Mouse (Mus musculus) right cerebral cortex, postnatal 4 days (tissue): ENCODE data around the gene Fam118a.
A peak's percentile ranks its signal among the peaks of the same experiment; 100 is the strongest.
"Not testable (repeated sequence)": the region's sequence is repeated elsewhere in the genome, so short reads cannot be mapped to it uniquely, and the experiment has no call there.

Experiments used
- DNase-seq: peaks from one replicate; pipeline ENCODE4 v3.0.0-alpha.2; 2022

Fam118a gene

DNA sequence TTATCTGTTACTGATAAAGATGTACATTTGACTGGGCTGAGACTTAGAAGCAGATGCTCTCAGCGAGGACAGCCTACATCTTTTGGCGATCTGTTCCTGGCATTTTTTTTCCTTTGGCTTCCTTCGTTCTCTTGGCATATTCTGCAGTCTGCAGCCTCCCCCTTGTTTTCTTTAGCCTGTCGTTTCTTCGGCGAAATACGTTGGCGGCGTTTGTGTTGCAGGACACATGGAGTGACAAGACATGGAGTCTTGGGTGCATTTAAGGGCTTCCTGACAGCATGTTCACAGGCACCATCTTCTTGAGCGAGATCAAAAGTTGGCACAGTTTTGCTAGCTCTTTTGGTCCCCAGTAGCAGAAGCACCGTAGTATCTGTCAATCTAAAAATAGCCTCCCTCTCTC is 13.0 kb upstream of the Fam118a start:
- DNase-seq: peak; percentile 44

DNA sequence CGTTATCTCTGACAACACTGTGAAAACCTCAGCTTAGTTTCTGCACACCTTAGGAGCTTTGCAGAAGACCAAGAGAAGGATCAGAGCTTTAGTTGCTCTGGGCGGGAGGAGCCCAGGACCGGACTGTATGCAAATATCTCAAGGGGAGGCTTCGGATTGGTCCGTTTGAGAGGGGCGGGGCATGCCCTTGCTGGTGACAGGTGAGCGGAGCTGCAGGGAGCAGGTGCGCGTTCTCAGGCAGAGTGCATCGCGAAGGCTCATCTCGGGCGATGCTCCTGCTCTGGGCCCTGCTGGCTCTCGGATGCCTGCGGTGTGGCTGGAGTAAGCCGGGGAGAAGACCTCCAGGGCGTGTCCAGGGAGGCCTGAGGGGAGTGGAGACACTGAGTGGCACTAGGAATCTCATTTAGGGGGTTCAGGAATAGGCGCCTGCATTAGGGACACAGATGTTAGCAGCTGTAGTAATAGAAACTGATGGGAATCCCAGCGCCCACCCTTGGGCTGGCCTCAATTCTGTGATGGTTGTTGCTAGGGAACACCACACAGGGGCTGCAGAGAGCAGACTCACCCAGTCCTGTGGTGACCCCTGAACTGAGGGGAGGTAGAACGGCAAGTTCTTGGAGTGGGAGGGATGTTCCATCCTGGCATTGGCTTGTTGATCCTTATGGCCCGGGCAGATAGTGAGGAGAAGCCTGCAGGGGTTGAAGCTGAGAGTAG is 11.6 kb upstream of the Fam118a start, which contains the start of gene Upk3a:
Gene Upk3a (plus strand): TSS at position 191 of the 714 bp plus-strand sequence.
- DNase-seq: no peak

DNA sequence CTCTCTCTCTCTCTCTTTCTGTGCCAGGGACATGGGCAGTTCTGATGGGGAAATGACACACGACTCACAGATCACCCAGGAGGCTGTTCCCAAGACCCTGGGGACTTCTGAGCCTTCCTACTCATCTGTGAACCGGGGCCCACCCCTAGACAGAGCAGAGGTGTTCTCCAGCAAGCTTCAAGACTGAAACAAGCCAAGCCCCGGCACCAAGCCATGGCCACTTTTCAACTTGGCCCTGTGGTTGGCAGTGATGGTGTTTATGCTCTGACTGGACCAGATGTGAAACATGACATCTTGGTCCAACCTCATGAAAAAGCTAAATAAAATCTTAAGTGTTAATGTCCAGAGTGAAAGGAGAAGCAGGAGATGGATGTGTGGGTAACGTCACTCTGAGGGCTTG is 6.5 kb upstream of the Fam118a start:
- no peak for DNase-seq

DNA sequence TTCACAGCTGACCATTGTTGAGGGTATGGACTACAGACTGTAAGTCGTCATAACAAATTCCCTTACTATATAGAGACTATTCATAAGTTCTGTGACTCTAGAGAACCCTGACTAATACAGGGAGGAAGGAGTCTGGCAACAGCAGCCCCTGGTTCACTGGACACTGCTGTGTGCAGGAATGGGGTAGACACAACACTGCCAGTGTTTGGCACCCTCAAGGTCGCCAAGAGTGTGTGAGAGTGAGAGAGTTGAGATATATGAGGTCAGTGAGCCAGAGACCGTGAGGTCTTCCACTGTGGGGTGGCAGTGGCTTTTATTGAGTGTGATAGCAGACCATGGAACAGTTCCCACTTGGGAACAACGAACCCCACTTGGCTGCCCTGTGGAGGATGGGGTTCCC is 2.6 kb upstream of the Fam118a start:
- DNase-seq: no peak

DNA sequence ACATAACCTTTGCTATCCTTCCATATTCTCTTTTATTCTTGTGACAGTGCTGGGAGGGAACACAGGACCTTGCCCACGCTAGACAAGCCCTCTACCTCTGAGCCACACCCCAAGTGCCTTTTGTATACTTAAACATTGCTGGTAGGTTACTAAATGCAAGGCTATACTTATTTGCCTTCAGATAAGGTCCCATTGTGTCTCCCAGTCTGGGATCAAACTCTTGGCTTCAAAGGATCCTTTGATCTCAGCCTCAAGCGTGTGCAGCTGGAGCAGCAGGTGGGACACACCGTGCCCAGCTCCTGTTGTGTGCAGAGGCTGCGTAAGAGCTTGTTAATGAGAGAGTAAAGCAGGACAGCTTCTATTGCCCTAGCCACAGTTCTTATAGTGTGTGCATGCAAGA is 1.0 kb upstream of the Fam118a start:
- DNase-seq: no peak

DNA sequence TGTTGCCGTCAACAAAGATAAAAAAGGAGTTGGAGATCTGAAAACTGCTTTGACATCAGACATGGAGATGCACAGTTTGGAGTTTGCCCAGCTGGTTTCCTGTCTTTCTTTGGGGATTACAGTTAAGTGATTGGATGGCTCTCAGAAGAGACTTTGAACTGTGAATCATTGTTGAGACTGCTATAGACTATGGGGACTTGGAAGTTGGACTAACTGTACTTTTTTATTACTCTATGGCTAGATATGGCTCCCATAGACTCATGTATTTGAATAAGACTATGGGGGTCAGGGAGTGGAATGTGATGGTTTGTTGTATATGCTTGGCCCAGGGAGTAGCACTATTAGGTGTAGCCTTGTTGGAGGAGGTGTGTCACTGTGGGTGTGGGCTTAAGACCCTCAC is 1.9 kb downstream of the Fam118a start:
- DNase-seq: not testable (repeated sequence)

DNA sequence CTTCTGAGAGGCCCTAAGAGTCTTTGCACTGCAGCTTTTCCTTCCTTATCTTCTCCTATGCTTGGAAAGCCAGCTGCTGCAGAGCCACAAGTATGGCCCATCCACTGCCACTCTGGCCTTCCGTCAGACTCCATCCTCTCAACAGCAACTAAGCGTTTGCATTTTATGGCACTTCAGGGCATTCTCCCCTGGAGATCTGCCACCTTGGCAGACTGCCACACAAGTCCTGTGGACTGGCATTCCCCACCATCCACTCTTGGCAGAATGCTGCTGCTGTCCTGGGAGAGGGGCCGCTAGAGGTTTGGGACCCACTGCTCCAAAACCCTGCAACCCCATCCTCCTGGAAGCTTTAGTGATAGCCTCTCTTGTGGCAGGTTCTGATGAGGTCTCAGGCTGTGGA is 3.1 kb downstream of the Fam118a start:
- peak; percentile 33 for DNase-seq

DNA sequence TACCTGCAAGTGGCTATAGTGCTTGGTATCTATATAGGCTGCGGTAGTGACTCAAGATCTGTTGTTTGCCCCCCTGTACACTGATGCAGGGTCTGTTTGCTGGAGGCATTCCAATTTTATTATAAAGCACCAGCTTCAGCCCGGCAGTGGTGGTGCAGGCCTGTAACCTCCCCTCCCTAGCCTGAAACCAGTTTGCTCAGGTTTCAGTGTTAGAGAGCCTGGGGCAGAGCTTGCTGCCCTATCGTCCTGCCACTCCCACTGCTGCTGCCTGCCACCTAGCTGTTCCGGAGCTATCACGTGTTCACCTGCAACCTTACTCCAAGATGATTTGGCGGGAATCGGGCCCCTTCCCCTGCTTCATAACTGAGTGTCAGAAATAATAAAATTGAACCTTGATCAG is 5.2 kb downstream of the Fam118a start:
- DNase-seq: not testable (repeated sequence)

DNA sequence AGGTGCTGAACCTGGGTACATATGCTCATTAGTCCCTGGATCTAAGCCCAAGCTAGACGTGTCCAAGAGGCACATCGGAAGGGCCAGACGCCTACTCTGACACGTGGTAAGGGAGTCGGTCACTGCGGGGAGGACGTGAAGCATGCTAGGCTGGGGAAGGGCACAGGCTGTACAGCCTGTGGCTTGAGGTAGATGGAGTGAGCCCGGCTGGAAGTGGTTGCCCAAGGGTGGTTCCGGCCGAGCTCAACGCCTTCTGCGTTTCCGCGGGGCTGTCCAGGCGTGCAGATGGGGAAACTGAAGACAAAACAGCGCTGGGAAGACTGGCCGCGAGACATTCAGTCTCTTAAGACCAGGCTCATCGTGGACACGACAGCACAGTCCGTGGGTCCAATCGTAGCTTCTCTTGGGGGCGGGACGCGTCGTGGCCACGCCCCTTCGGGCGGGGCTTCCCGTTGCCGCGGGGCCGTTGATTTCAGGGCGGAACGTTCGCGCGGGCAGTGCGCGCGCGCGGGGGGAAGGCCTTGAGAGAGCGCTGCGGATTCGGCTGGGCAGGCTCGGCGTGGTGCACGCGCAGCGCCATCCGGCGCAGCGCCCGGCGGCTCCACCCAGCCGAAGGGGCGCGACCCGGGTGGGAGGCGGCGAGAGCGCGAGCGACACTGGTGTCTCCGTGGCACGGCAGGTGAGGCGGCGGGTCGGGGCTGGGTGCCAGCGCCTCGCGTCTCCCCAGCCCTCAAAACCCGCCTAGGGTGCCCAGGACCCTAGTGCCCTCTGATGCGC is 8.0 kb downstream of the Fam118a start:
- peak; percentile 98 for DNase-seq

DNA sequence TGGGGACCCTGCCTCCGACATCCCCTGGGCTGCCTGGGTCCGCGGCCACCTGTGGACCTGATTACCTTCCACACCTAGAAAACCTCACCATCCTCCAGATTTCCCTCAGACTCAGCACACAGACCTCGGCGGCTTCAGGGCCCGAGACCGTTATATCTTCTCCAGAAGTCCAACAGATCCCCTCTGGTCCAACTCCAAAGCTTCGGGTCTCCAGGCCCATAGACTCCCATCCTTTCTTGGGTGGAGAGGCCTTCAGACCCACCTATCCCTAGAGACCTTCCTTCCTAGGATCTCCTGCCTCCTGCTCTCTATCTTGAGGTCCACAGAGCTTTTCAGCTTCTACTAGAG is 8.6 kb downstream of the Fam118a start:
- no peak for DNase-seq

DNA sequence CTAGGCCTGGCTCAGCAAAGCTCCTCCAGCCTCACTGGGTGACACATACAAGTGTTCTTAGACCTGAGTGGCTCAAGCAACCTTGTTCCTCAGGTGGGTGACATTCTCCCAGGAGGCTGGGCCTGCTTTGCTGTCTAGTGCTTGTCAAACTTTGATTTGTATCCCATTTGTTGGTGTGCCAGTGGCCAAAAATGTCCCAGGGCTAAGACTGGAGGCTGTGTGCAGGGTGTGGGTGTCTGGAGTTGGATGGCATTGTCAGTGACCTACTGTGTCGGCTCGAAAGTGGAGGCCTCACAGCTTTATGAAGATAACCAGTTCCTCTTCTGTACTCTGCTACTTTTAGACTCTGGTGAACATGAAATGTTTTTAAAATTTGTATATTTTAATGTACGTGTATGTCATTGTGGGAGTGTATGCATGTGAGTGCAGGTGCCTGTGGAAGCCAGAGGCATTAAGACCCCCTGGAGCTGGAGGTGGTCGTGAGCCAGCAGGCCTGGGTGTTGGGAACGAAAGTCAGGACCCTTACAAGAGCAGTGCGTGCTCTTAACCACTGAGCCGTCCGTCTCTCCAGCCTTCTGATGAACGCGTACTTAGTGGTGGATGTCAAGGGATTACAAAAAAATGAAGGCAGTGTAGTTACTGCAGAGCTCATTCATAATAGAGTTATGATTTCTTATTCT is 12.9 kb downstream of the Fam118a start:
- DNase-seq: no peak

DNA sequence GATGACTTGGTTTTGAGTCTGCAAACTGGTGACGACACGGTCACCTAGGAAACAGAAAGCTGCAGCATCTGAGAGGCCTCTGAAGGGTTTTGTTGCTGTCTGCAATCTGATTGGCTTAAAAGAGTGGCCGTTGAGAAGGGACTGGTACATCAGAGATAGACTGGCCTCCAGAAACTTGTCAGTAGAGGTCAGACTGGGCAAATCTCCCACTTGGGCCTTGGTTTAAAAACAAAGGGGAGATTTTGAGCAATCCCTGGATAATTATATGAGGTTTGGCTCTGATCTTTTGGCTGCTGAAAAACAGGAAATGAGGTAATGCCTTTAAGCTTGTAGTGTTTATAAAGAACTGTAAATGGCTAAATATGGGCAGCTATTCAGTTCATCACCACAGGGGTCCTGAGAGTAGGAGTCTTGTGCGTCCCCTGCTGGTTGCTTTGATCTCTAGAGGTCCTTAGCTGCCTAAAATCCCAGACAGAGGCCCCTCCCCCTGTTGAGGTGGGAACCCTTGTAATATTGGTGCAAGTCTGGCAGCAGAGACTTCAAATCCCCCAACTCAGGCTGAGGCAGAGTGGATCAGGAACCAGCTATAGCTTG is 13.7 kb downstream of the Fam118a start:
- DNase-seq: peak; percentile 77

DNA sequence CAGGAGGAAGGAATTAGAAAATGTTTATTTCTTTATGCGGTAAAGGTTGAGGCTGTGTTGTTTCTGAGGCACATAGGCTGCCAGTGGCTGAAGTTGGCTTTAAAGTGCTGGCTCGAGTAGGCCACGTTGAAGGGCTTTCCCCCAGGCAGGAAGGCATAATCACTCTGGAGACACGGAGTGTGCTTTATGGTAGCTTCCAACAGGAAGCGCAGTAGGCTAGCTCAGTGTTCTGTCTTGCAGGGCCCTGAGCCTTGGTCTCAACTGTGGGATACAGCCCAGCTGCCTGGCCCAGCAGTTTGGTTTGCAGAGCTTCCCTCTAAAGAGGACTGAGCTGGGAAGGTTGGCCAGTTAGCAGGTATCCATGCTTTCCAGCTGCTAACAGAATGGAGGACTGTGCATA is 14.4 kb downstream of the Fam118a start:
- no peak for DNase-seq

DNA sequence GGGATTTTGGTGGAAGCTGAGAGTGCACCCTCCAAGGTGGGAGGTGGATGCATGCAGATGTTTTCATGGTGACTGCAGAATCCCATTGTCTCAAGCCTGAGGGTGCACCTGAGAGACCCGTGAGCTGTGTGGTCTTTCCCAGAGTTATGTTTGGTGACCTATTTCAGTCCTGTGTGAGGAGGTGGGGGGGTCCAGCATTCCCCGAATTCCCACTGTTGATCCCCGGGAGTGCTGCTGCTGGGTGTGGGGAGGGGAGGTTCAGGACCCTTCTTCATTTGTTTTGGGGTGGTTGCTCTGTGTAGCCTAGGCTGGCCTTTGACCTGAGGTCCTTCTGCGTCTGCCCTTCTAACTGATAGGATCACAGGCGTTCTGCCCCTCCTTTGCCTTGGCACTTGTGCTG is 15.0 kb downstream of the Fam118a start:
- DNase-seq: no peak

DNA sequence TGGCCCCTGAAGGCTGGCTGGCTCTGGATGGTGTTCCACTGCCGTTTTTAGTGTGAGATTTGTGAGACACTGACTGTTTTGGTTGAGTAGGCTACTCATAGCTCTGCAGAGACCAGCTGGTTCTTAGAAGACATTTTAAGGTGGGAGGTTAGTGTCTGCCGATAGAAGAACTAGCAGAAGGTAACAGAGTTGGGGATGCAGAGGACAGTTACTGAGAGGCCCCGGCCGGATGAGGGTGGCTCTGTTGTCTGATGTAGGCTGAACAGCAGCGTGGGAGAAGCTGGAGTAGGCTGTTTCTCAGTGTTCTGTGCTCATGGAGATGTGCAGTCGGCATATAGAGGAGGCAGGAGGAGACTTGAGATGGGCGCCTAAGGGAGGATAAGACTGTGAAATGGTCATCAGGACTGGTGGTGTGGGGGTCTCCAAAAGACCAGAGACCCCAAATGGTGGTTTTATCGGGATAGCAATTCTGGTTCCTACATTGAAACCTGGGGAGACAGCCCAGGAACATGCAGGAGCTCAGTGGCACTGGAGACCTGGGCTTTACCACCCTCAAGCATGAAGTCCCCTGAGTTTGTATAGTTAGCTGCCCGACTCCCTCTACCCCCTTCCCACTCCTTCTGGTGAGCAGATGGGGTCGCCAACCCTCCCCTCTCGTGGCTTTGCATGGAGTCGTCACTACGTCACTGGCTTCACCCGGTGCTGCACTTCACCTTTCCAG is 17.6 kb downstream of the Fam118a start:
- DNase-seq: no peak

DNA sequence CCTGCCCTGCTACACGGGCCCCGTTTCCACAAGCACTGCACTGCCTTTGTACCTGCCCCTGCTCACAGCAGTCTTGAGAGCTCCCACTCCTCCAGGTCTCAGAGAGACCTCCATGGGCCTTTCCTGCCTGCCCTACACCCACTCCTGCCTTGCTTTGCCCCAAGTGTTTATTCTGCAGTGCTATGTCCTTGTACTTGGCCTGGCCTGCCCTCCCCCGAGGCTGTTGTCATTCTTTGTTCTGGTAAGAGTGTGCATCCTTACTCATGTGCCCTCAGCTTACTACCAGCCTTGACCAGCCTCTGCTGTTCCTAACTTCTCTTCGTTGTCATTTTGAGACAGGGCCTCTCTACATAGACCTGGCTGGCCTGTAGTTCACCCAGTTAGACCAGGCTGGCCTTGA is 19.1 kb downstream of the Fam118a start:
- DNase-seq: no peak

DNA sequence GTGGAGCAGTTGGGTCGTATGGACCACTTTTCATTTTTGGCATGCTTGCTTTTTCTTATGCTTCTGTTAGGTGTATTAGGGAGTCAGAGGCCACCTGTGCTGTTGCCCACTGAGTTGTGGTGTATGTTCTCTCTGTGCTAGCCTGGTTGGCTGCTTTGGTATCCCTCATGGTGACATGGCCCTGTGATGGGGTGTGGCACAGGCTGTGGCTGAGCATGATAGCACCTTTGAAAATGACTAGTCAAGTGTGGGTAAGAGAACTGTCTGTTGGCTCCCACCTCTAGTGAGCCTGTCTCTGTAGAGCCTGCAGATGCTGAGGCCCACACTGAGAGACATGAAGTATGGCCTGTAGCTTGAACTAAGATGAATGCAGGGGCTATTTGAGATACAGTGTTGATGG is 21.0 kb downstream of the Fam118a start:
- no peak for DNase-seq

DNA sequence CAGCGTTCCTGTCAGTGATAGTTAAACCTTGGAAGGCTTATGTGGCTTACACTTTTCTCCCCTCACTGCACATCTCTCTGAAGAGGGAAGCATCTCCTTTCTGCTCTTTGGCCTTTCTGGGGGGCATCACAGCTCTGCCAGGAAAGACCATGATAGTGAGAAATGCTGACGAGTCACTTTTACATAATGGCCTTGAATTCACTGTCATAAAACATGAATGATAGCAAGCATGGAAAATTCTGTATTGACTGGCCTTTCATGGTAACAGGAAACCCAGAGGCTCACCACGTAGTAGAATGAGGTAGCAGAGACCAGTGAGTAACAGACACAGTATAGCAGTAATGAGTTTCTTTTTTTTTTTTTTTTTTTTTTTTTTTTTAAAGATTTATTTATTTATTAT is 25.4 kb downstream of the Fam118a start:
- no peak for DNase-seq

DNA sequence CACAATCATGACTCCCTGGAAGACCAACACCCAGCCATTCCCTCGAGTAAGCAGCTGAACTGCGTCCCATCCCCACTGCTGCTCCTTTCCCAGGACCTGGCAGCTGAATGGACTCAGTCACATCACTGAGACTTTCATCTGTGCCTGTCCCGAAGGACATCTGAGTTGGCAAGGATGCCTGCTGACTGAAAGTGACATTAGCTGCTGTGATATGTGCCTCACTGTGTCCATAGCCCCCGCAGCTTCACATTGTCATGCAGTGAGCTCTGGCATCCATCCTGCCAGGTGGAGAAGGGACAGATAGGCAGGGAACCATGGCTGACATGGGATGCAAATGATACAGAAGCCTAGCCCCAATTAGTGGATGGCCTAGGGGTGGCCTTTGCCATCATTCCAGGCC is 26.4 kb downstream of the Fam118a start:
- DNase-seq: no peak

DNA sequence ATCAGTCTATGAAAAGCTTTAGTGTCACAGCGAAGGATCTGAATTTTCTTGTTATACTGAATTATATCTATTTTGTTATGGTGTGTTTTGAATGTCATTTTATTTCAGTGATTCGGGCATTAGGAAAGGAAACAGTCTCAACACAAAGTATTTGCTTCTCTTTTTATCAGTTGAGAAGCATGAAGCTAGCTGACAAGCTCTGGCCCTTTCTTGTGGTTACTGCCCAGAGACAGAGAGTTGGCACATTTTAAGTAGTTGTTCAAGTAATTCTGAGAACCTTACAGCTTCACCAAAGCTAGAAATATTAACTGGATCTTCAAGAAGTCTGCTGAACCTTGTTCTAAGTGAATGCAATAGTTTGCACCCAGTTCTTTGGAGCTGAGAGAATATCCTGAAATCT is 34.7 kb downstream of the Fam118a start:
- no peak for DNase-seq

DNA sequence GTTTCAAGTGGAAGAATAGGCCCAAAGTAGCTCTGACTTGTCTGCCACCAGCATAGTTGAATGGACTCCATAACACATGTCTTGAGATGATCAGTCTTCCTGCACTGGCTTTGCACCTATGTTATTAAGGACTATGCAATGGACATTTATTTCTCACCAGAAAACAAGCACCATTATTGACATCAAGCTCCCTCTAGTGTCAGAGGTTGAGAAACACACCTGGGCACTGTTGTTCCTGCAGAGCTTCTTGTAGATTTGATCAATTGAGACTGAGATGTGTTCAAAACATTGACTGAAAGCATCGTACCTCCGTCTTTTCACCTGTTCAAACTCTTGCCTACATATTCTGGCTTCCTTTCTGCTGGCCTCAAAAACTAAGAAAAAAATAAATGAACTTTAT is 41.8 kb downstream of the Fam118a start:
- DNase-seq: no peak

DNA sequence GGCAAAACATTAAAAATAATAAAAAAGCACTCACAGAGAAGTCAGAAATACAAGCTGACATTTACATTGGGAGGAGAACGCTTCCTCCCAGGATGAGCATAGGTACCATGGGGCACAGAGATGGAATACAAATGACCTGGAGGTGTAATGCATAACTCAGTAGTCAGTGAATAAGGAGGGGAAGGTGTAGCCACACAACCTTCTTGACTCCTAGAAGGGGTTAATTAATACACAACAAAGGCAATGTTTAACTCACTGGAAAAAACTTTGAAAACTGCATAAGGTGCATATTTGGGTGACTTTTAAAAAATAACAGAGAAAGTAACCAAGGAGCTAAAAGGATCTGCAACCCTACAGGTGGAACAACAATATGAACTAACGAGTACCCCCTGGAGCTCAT is 43.9 kb downstream of the Fam118a start:
- DNase-seq: no peak

DNA sequence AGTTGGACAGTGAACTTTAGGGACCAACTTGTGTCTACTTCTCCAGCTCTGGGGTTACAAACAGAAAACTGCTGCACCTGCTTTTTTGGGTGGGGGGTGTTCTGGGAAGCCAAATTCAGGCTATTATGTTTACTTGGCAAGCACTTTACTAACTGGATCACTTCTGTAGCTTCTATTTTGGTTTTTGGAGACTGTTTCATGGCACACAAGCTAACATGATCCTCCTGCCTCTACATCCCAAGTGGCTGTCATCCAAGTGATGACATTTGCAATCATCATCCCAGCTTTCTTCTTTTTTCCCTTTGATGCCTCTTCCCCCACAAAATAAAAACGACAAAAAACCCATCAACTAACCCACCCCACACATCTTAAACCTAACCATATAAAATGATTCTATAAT is 56.9 kb downstream of the Fam118a start:
- no peak for DNase-seq
